Mouse (Mus musculus) hindbrain, embryonic 15.5 days (tissue): ENCODE data around the gene Tcp1. TPM values are rescaled to one million over a fixed set of nuclear protein-coding genes. Genes with fewer than 3 reads are reported as not detected.
"Not testable (repeated sequence)": the region's sequence is repeated elsewhere in the genome, so short reads cannot be mapped to it uniquely, and the experiment has no call there.

Experiments
- ATAC-seq: fragments of 200-750 bp; cut with Nextera tagmentation; 2 replicates; pipeline ENCODE4 v1.8.0; 2017; ENCODE audit warnings: low read depth, moderate number of reproducible peaks, moderate TSS enrichment; ENCODE audit not compliant: low FRiP score
- H3K27ac ChIP-seq: fragments of 300-500 bp; sonication (generic); replicated peaks from 2 replicates; pipeline ENCODE4 v1.5.1; 2015; ENCODE audit warnings: mild to moderate bottlenecking, inconsistent platforms
- H3K27me3 ChIP-seq: fragments of 300-500 bp; sonication (generic); 2 replicates; pipeline ENCODE4 v1.6.1; 2015; ENCODE audit warnings: control low read depth, inconsistent platforms
- H3K36me3 ChIP-seq: fragments of 300-500 bp; sonication (generic); 2 replicates; pipeline ENCODE4 v1.6.1; 2015; ENCODE audit warnings: control low read depth, inconsistent platforms
- H3K4me1 ChIP-seq: fragments of 300-500 bp; sonication (generic); replicated peaks from 2 replicates; pipeline ENCODE4 v1.6.1; 2015; ENCODE audit warnings: control low read depth, inconsistent platforms
- H3K4me2 ChIP-seq: fragments of 300-500 bp; sonication (generic); 2 replicates; pipeline ENCODE4 v1.6.1; 2015; ENCODE audit warnings: moderate library complexity, mild to moderate bottlenecking, inconsistent platforms
- H3K4me3 ChIP-seq: fragments of 300-500 bp; sonication (generic); 2 replicates; pipeline ENCODE4 v1.5.1; 2015; ENCODE audit warnings: mild to moderate bottlenecking, inconsistent platforms
- H3K9ac ChIP-seq: fragments of 300-500 bp; sonication (generic); 2 replicates; pipeline ENCODE4 v1.6.1; 2015; ENCODE audit warnings: inconsistent platforms
- H3K9me3 ChIP-seq: fragments of 300-500 bp; sonication (generic); 2 replicates; pipeline ENCODE4 v1.6.1; 2016; ENCODE audit warnings: control low read depth, inconsistent platforms
- WGBS: fragments of 180-500 bp; shearing (Covaris S2); methylation state at CpG from one replicate; pipeline ENCODE4 v1.1.7; 2015; 5-methylcytosine and 5-hydroxymethylcytosine counted together
- polyA plus RNA-seq: library from polyadenylated mRNA; unstranded; fragments of >200 nt; fragmentation: Nextera tagmentation; extraction: Ambion mirVana; gene quantifications from 2 replicates; pipeline ENCODE4 v1.2.1, GENCODE M21; 2015

Gene Tcp1
- polyA plus RNA-seq, 1 experiment from 2014 or later, result 324 TPM

- Histone ChIP-seq H3K9me3 (no peaks in the 10 kb centered on the region), H3K27ac (peak overlapping the region; percentile 54), H3K9ac (no peak overlapping the region), H3K27me3 (no peaks in the 10 kb centered on the region), H3K36me3 (peaks cover 8% of the 10 kb centered on the region), H3K4me3 (no peak overlapping the region), H3K4me2 (no peak overlapping the region), H3K4me1 (no peaks in the 10 kb centered on the region)
- ATAC-seq, result peak; percentile 74; the same call in 1 of the 2 replicates
- WGBS, result 77% methylated on average over 5 of the region's 5 CpGs
Observed at GRCm38 (mm10) chr17:12897674-12898073, 17.8 kb upstream of the Tcp1 start.

GRCm38 (mm10) chr17:12898607-12899006 lies 16.9 kb upstream of the Tcp1 start:
- peak overlapping the region; percentile 76 for H3K27ac ChIP-seq
- H3K27me3 ChIP-seq, ATAC-seq, H3K4me3 ChIP-seq, H3K36me3 ChIP-seq, H3K9me3 ChIP-seq, H3K4me2 ChIP-seq, H3K4me1 ChIP-seq, H3K9ac ChIP-seq: not testable (repeated sequence)
- 38% methylated on average over 2 of the region's 2 CpGs for WGBS

- Histone ChIP-seq H3K4me1 (no peaks in the 10 kb centered on the region), H3K9me3 (no peaks in the 10 kb centered on the region), H3K27me3 (no peaks in the 10 kb centered on the region), H3K27ac (no peak overlapping the region), H3K4me3 (no peak overlapping the region), H3K4me2 (no peak overlapping the region), H3K36me3 (peaks cover 16% of the 10 kb centered on the region), H3K9ac (no peak overlapping the region)
- 93% methylated on average over 6 of the region's 6 CpGs for WGBS
- ATAC-seq, result no peak
Observed at GRCm38 (mm10) chr17:12902291-12902690, 13.2 kb upstream of the Tcp1 start.

- no peaks in the 10 kb centered on the region for H3K27me3 ChIP-seq
- no peak overlapping the region for H3K4me3 ChIP-seq
- H3K9me3 ChIP-seq, result no peaks in the 10 kb centered on the region
- H3K36me3 ChIP-seq, result peaks cover 16% of the 10 kb centered on the region
- H3K4me2 ChIP-seq, result no peak overlapping the region
- no peak overlapping the region for H3K9ac ChIP-seq
- 33% methylated on average over 11 of the region's 12 CpGs for WGBS
- ATAC-seq, result no peak
- H3K4me1 ChIP-seq, result no peaks in the 10 kb centered on the region
- no peak overlapping the region for H3K27ac ChIP-seq
Observed at GRCm38 (mm10) chr17:12903372-12904333, 11.8 kb upstream of the Tcp1 start.

- no peak for ATAC-seq
- H3K36me3 ChIP-seq, result peaks cover 16% of the 10 kb centered on the region
Observed at GRCm38 (mm10) chr17:12904349-12904748, 11.2 kb upstream of the Tcp1 start.

GRCm38 (mm10) chr17:12905810-12906209 lies 9.7 kb upstream of the Tcp1 start:
- H3K36me3 ChIP-seq, result peaks cover 26% of the 10 kb centered on the region
- H3K4me1 ChIP-seq, result no peaks in the 10 kb centered on the region
- H3K4me3 ChIP-seq, result no peak overlapping the region
- no peaks in the 10 kb centered on the region for H3K9me3 ChIP-seq
- no peak overlapping the region for H3K4me2 ChIP-seq
- no peaks in the 10 kb centered on the region for H3K27me3 ChIP-seq
- no peak overlapping the region for H3K27ac ChIP-seq
- H3K9ac ChIP-seq, result no peak overlapping the region
- 88% methylated on average over 4 of the region's 4 CpGs for WGBS
- no peak for ATAC-seq

More at GRCm38 (mm10) chr17:12904349-12904748, 11.2 kb upstream of the Tcp1 start:
- 69% methylated on average over 1 of the region's 1 CpGs for WGBS
- H3K27me3 ChIP-seq, result no peaks in the 10 kb centered on the region
- no peak overlapping the region for H3K9ac ChIP-seq
- H3K9me3 ChIP-seq, result no peaks in the 10 kb centered on the region
- no peak overlapping the region for H3K4me3 ChIP-seq
- H3K4me2 ChIP-seq, result no peak overlapping the region
- H3K27ac ChIP-seq, result no peak overlapping the region
- no peaks in the 10 kb centered on the region for H3K4me1 ChIP-seq

GRCm38 (mm10) chr17:12906436-12906835 lies 9.1 kb upstream of the Tcp1 start:
- Histone ChIP-seq H3K4me3 (no peak overlapping the region), H3K4me2 (no peak overlapping the region), H3K36me3 (peaks cover 33% of the 10 kb centered on the region), H3K27me3 (no peaks in the 10 kb centered on the region), H3K27ac (no peak overlapping the region), H3K9me3 (no peaks in the 10 kb centered on the region), H3K4me1 (no peaks in the 10 kb centered on the region), H3K9ac (no peak overlapping the region)
- ATAC-seq, result no peak
- 94% methylated on average over 9 of the region's 9 CpGs for WGBS

GRCm38 (mm10) chr17:12909361-12910280 lies 5.9 kb upstream of the Tcp1 start, which contains the start of gene Pnldc1:
Pnldc1 (minus strand) TSS chr17:12910230.
- peaks cover 50% of the 10 kb centered on the region for H3K36me3 ChIP-seq
- WGBS, result 82% methylated on average over 35 of the region's 35 CpGs
- no peaks in the 10 kb centered on the region for H3K9me3 ChIP-seq
- ATAC-seq, result no peak
- peaks cover under 1% of the 10 kb centered on the region; the same call in 1 of the 2 replicates for H3K4me1 ChIP-seq
- no peaks in the 10 kb centered on the region for H3K27me3 ChIP-seq
- H3K9ac ChIP-seq, result no peak within 1 kb of the TSS
- H3K4me2 ChIP-seq, result no peak within 1 kb of the TSS
- H3K27ac ChIP-seq, result no peak within 1 kb of the TSS
- no peak within 1 kb of the TSS for H3K4me3 ChIP-seq

- H3K36me3 ChIP-seq, result peaks cover 46% of the 10 kb centered on the region
- WGBS, result 92% methylated on average over 8 of the region's 8 CpGs
- H3K9me3 ChIP-seq, result no peaks in the 10 kb centered on the region
- no peak overlapping the region for H3K4me3 ChIP-seq
- H3K27me3 ChIP-seq, result no peaks in the 10 kb centered on the region
- no peak overlapping the region for H3K4me2 ChIP-seq
- H3K9ac ChIP-seq, result no peak overlapping the region
- ATAC-seq, result no peak
- H3K27ac ChIP-seq, result no peak overlapping the region
- H3K4me1 ChIP-seq, result peaks cover 7% of the 10 kb centered on the region
Observed at GRCm38 (mm10) chr17:12910391-12910790, 5.1 kb upstream of the Tcp1 start.

- peak within 1 kb of the TSS; percentile 89 for H3K27ac ChIP-seq
- peak within 1 kb of the TSS; percentile 92 for H3K4me2 ChIP-seq
- peak within 1 kb of the TSS; percentile 87 for H3K9ac ChIP-seq
- under 1% methylated on average over 56 of the region's 56 CpGs for WGBS
- ATAC-seq, result peak; percentile 99
- H3K4me3 ChIP-seq, result peak within 1 kb of the TSS; percentile 81
- H3K36me3 ChIP-seq, result peaks cover 51% of the 10 kb centered on the region
- H3K9me3 ChIP-seq, result no peaks in the 10 kb centered on the region
- peaks cover 17% of the 10 kb centered on the region for H3K4me1 ChIP-seq
- no peaks in the 10 kb centered on the region for H3K27me3 ChIP-seq
Observed at GRCm38 (mm10) chr17:12915881-12916583, 531 bp downstream of the Tcp1 start, which contains the start of gene Mrpl18. Mrpl18 (minus strand) TSS chr17:12916345.

GRCm38 (mm10) chr17:12916588-12917380 lies 1.3 kb downstream of the Tcp1 start:
- under 1% methylated on average over 40 of the region's 40 CpGs for WGBS
- H3K36me3 ChIP-seq, result peaks cover 50% of the 10 kb centered on the region

More at GRCm38 (mm10) chr17:12916588-12917380, 1.3 kb downstream of the Tcp1 start:
- Histone ChIP-seq H3K4me2 (peak overlapping the region; percentile 92), H3K4me1 (peaks cover 17% of the 10 kb centered on the region), H3K9me3 (no peaks in the 10 kb centered on the region), H3K9ac (peak overlapping the region; percentile 87), H3K27me3 (no peaks in the 10 kb centered on the region), H3K4me3 (peak overlapping the region; percentile 81), H3K27ac (peak overlapping the region; percentile 89)
- peak; percentile 50 for ATAC-seq
